Mouse (Mus musculus): ENCODE results near the gene Tbpl1. TPM values are rescaled to one million over a fixed set of nuclear protein-coding genes. Genes with fewer than 3 reads are reported as not detected.

Tbpl1 gene
- total and polyA plus RNA-seq, 2 experiments from 2014 or later = 39.6 to 58.3 TPM

GRCm38 (mm10) chr10:22699487-22700335, 32.0 kb downstream of the Tbpl1 start:
- H3K9me3 ChIP-seq (ENCODE audit: low read length) = no peaks in the 10 kb centered on the region
- no peaks in the 10 kb centered on the region for H3K4me1 ChIP-seq (ENCODE audit: insufficient read depth, low read length)
- 72% methylated on average over 19 of the region's 19 CpGs for WGBS
- H3K4me2 ChIP-seq (ENCODE audit: low read depth, low read length) = no peak overlapping the region
- H3K27ac ChIP-seq = no peak overlapping the region
- no peak for ATAC-seq
- no peak overlapping the region for H3K4me3 ChIP-seq (ENCODE audit: low read length)
- no peak for DNase-seq (ENCODE audit: low spot score)
- no peak overlapping the region for H3K9ac ChIP-seq (replicated peaks; ENCODE audit: low read length)
- no peaks in the 10 kb centered on the region for H3K27me3 ChIP-seq (ENCODE audit: insufficient read depth, low read length)
- TF ChIP-seq CTCF (IDR thresholded peaks at IDR 0.05; ENCODE audit: low read depth) = no peak
- peaks cover 6% of the 10 kb centered on the region; the same call in 1 of the 2 replicates for H3K36me3 ChIP-seq (ENCODE audit: insufficient read depth, low read length)

GRCm38 (mm10) chr10:22698158-22698953, 33.4 kb downstream of the Tbpl1 start:
- no peak for ATAC-seq
- Histone ChIP-seq H3K36me3 (ENCODE audit: insufficient read depth, low read length) (no peaks in the 10 kb centered on the region), H3K27ac (no peak overlapping the region), H3K4me2 (ENCODE audit: low read depth, low read length) (no peak overlapping the region), H3K9me3 (ENCODE audit: low read length) (no peaks in the 10 kb centered on the region), H3K9ac (replicated peaks; ENCODE audit: low read length) (no peak overlapping the region), H3K4me3 (ENCODE audit: low read length) (no peak overlapping the region), H3K4me1 (ENCODE audit: insufficient read depth, low read length) (no peaks in the 10 kb centered on the region), H3K27me3 (ENCODE audit: insufficient read depth, low read length) (no peaks in the 10 kb centered on the region)
- DNase-seq (ENCODE audit: low spot score) = no peak
- TF ChIP-seq CTCF (IDR thresholded peaks at IDR 0.05; ENCODE audit: low read depth) = no peak
- WGBS = 92% methylated on average over 9 of the region's 9 CpGs

DNA sequence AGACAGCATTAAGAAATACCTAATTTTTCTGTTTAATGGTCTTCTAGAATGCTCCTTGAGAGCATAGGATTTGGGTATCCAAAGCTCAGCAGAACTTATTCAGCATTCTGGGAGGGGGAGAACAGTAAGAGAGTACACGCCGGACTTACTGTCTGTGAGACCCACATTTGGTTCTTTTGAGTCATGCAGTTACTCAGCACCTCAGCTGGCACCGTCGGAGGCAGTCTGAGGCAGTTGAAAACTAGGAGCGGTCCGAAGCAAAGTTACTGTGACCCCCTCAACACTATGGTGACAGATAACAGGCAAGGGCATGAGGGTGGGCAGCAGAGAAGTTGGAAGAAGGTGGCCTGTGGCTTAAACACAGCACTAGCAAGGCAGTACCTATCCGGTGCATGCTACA, 34.9 kb downstream of the Tbpl1 start:
- no peak overlapping the region for H3K4me3 ChIP-seq (ENCODE audit: low read length)
- no peak overlapping the region for H3K27ac ChIP-seq
- no peak overlapping the region for H3K9ac ChIP-seq (replicated peaks; ENCODE audit: low read length)
- TF ChIP-seq CTCF (IDR thresholded peaks at IDR 0.05; ENCODE audit: low read depth) = no peak
- no peaks in the 10 kb centered on the region for H3K27me3 ChIP-seq (ENCODE audit: insufficient read depth, low read length)
- no peaks in the 10 kb centered on the region for H3K4me1 ChIP-seq (ENCODE audit: insufficient read depth, low read length)
- H3K36me3 ChIP-seq (ENCODE audit: insufficient read depth, low read length) = no peaks in the 10 kb centered on the region
- no peak for DNase-seq (ENCODE audit: low spot score)
- WGBS = 82% methylated on average over 7 of the region's 7 CpGs
- no peak for ATAC-seq
- H3K4me2 ChIP-seq (ENCODE audit: low read depth, low read length) = no peak overlapping the region
- no peaks in the 10 kb centered on the region for H3K9me3 ChIP-seq (ENCODE audit: low read length)

- Histone ChIP-seq H3K4me2 (ENCODE audit: low read depth, low read length) (no peak overlapping the region), H3K4me1 (ENCODE audit: insufficient read depth, low read length) (no peaks in the 10 kb centered on the region), H3K27me3 (ENCODE audit: insufficient read depth, low read length) (no peaks in the 10 kb centered on the region), H3K4me3 (ENCODE audit: low read length) (no peak overlapping the region), H3K9ac (replicated peaks; ENCODE audit: low read length) (no peak overlapping the region), H3K9me3 (ENCODE audit: low read length) (no peaks in the 10 kb centered on the region), H3K36me3 (ENCODE audit: insufficient read depth, low read length) (no peaks in the 10 kb centered on the region), H3K27ac (no peak overlapping the region)
- 90% methylated on average over 9 of the region's 9 CpGs for WGBS
- TF ChIP-seq CTCF (IDR thresholded peaks at IDR 0.05; ENCODE audit: low read depth) = no peak
- no peak for ATAC-seq
- no peak for DNase-seq (ENCODE audit: low spot score)
These were observed 35.5 kb downstream of the Tbpl1 start for GRCm38 (mm10) chr10:22696236-22696635.

DNA sequence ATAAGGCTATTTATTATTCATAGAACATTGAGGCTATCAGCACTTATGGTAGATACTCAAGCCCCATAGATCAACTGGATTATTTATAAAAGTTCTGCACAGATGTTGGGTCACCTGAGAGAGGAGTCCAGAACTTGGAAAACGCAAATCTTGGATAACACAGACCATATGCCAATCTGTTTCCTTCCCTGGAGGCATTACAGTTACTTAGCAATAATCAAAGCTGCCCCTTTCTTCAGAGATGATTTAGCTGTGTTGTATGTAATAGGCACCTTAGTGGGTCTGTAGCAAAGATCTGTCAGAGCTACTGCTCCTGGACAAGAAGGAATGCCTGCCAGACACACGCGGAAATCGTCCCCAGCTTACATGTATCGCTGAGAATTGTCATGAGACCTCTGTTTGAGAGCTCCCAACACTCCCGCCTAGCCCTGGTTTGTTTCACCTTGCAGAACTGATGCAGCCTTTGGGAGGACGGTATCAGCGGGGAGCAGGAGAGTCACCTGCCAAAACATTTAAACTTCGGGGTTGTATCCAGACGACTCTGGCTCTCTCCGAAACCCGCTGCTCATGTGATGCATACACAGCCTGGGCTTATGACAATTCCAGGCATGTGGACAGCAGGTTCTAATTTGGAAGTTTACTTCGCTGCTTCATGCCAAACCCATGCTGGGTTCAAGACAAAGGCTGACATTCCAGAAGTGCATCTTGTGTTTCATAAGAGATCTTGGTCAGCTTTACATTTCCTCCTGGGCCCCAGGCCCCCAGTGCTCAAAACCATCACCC, 55.7 kb downstream of the Tbpl1 start:
- peak; percentile 15 for DNase-seq (ENCODE audit: low spot score)
- Histone ChIP-seq H3K4me3 (ENCODE audit: low read length) (no peak overlapping the region), H3K36me3 (ENCODE audit: insufficient read depth, low read length) (no peaks in the 10 kb centered on the region), H3K9me3 (ENCODE audit: low read length) (no peaks in the 10 kb centered on the region), H3K9ac (replicated peaks; ENCODE audit: low read length) (no peak overlapping the region), H3K27ac (no peak overlapping the region), H3K27me3 (ENCODE audit: insufficient read depth, low read length) (no peaks in the 10 kb centered on the region), H3K4me1 (ENCODE audit: insufficient read depth, low read length) (no peaks in the 10 kb centered on the region), H3K4me2 (ENCODE audit: low read depth, low read length) (peak overlapping the region; percentile 10; the same call in 1 of the 2 replicates)
- ATAC-seq = no peak
- no peak for TF ChIP-seq CTCF (IDR thresholded peaks at IDR 0.05; ENCODE audit: low read depth)
- WGBS = 40% methylated on average over 13 of the region's 13 CpGs

DNA sequence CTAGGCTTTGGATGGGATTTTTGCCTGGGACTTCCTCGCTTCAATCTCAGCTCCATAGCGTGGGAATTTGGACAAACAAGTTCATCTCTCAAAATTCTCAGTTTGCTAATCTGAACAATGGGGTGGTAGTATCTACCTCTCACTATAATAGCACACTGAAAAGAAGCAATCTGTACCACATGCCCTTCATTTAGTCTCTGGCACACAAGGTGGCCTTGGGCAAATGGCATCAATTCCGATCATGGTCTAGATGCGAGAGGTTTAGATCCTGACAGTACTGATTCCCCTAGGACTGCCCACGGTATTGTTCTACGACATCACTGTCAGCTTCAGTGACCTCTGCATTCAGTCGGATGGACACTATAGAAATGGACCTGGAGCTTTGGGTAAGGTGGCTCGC, 57.6 kb downstream of the Tbpl1 start:
- H3K9me3 ChIP-seq (ENCODE audit: low read length) = no peaks in the 10 kb centered on the region
- no peak for ATAC-seq
- no peak overlapping the region for H3K4me2 ChIP-seq (ENCODE audit: low read depth, low read length)
- 88% methylated on average over 8 of the region's 8 CpGs for WGBS
- H3K4me1 ChIP-seq (ENCODE audit: insufficient read depth, low read length) = no peaks in the 10 kb centered on the region
- H3K9ac ChIP-seq (replicated peaks; ENCODE audit: low read length) = no peak overlapping the region
- H3K27ac ChIP-seq = no peak overlapping the region
- DNase-seq (ENCODE audit: low spot score) = no peak
- no peaks in the 10 kb centered on the region for H3K36me3 ChIP-seq (ENCODE audit: insufficient read depth, low read length)
- no peak overlapping the region for H3K4me3 ChIP-seq (ENCODE audit: low read length)
- H3K27me3 ChIP-seq (ENCODE audit: insufficient read depth, low read length) = no peaks in the 10 kb centered on the region
- TF ChIP-seq CTCF (IDR thresholded peaks at IDR 0.05; ENCODE audit: low read depth) = no peak
